Mouse (Mus musculus): ENCODE results near the gene Acaca.
"Not testable (repeated sequence)": the region's sequence is repeated elsewhere in the genome, so short reads cannot be mapped to it uniquely, and the experiment has no call there.

The Acaca gene

DNA sequence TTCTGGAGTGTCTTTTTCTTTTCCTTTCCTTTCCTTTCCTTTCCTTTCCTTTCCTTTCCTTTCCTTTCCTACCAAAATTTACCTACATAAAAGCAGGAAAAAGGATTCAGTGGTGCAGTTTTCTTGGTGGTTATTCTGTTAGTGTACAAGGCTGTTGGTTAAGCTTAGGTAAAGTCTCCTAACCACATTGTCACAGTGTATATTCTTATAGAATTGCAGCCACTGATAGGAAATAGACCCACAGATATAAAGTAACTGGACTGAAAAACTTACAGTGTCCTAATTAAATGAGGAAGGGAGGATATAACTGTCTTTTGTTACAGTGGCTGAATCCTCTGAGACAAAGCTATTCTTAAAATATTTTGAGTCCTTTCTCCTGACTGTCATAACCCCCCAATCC lies 202.9 kb downstream of the Acaca start:
- DNase-seq (ENCODE audit: low spot score in 2 of 2) = no peak

GRCm38 (mm10) chr11:84332860-84333259 lies 203.4 kb downstream of the Acaca start:
- DNase-seq (ENCODE audit: low spot score in 2 of 2) = no peak

- DNase-seq (ENCODE audit: low spot score in 2 of 2) = not testable (repeated sequence)
Observed at GRCm38 (mm10) chr11:84338273-84338672, 208.8 kb downstream of the Acaca start.

DNA sequence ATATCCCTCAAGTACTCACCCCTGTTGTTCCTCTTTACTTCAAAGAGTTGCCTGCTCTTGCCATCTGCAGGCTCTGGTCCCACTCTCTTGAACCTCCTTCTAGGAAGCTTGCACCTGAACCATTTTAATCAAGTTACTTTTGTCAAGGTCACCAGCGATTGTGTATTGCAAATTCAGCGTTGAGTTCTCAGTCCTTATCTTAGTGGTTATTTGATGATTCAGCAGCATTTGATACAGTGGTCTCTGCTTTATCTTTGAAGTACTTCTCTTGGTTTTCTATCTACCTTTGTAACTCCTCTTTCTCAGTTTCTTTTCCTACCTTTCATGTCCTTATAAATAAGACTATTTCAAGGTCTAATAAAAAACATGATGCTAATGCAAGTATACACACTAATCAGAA lies 211.2 kb downstream of the Acaca start:
- DNase-seq (ENCODE audit: low spot score in 2 of 2) = no peak

GRCm38 (mm10) chr11:84344522-84345236 lies 215.2 kb downstream of the Acaca start:
- no peak for DNase-seq (ENCODE audit: low spot score in 2 of 2)

DNA sequence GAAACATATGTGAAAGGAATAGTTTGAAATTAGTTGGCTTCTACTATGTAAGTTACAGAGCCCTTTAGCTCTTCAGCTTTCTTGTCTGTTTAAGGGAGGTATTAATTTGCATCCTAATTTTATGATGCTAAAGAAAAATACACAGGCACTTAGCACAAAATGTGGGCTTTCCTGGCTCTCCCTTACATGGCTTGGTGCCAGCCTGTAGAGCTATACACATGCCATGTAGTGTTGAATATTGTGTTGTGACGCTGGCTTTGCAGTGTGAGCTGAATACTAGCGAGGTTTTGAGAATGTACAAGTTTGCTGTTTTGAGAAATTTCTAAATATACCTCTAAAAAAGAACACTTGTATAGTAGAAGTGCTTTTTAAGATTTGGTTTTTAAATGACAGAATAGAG lies 218.3 kb downstream of the Acaca start:
- peak in 1 of 2 experiments; percentile 36 for DNase-seq (ENCODE audit: low spot score in 2 of 2)

- DNase-seq (ENCODE audit: low spot score in 2 of 2) = no peak
Observed at GRCm38 (mm10) chr11:84348843-84349825, 219.7 kb downstream of the Acaca start.

DNA sequence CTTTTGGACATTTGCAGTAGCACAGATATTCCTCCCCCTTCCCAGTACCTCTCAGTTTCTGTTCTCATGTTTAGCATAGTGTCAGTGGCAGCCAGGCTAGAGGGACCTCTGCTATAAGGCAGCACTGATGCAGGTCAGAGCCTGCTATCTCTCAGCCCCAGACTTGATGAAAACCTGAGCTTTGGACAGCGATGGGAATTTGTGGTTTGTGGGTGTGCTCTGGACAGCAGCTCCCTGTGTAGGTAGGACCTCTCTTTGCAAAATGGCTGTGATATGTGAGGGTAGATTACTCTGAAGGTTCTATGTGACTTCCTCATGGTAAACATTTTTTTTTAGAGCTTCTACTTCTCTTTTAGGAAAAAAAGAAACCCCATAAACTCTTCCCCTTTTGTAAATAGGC lies 221.7 kb downstream of the Acaca start:
- no peak for DNase-seq (ENCODE audit: low spot score in 2 of 2)

- no peak for DNase-seq (ENCODE audit: low spot score in 2 of 2)
Observed at GRCm38 (mm10) chr11:84353058-84353726, 223.7 kb downstream of the Acaca start.

DNA sequence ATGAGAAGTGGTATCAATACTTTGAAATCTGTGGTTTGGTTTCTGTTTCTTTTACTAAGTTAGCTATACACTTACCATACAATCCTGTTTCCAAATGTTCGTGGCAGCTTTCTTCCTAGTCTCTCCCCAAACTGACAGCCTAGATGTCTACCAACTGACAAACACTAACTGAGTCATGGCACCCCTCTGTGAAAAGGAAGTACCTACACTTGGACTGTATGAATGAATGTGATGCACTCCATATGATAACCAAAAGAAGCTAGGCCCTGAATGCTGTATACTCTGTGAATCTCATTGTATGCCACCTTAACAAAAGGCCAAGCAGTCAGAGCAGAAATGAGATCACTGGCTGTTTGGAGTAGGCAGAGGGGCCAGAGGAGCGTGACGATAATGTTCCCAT lies 227.8 kb downstream of the Acaca start:
- no peak for DNase-seq (ENCODE audit: low spot score in 2 of 2)

- DNase-seq (ENCODE audit: low spot score in 2 of 2) = no peak
Observed at GRCm38 (mm10) chr11:84357771-84358170, 228.3 kb downstream of the Acaca start.

DNA sequence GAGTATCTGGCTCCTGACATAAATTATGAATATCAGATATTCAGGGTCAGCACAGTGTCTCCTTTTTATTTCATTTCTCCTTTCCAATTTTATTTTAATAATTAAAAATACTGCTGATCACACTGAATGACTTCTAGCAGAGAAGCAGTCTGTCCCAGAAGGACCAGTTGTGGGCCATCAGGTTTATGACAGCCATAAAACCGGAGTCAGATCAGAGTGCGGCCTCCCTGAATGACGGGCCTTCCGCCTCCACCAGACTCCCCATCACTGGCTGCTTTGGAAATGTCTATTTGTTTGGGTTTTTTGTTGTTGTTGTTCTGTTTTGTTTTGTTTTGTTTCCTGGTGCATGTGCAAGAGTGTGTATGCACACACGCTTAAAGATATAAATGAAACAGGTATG lies 232.1 kb downstream of the Acaca start:
- no peak for DNase-seq (ENCODE audit: low spot score in 2 of 2)

- no peak for DNase-seq (ENCODE audit: low spot score in 2 of 2)
Observed at GRCm38 (mm10) chr11:84362633-84363243, 233.3 kb downstream of the Acaca start.

DNA sequence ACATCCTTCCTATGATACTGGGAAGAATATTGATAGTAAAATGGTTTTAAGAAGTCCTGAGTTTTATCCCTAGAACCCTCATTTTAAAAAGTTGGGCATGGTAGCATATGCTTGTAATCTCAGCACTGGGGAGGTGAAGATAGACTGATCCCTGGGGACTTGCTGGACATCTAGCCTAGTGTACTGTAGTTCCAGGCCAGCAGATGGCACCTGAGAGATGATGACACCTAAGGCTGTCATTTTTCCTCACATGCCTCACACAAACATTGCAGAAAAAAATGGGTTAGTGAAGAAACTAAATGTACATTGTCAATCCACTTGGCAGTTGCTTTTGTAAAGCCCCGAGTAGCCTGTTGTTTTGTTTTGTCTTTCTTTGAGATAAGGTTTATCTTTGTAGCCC lies 235.8 kb downstream of the Acaca start:
- DNase-seq (ENCODE audit: low spot score in 2 of 2) = no peak

DNA sequence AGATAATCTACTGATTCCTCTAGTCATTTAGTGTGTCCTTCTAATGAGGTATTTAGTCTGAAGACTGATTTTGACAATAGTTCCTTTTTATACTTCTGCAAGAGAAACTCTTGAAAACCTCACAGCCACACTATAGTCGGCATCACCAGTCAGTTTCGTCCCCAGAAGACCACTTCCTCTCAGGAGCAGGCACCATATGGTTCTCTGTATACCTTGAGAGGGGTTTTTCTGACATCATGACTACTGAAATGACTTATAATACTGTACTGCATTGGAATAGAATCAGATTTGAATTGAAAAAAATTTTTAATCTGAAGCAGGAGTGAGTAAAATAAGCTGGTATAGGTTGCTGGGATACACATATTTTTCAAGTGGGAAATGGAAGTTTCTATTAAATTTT lies 239.4 kb downstream of the Acaca start:
- DNase-seq (ENCODE audit: low spot score in 2 of 2) = no peak

DNA sequence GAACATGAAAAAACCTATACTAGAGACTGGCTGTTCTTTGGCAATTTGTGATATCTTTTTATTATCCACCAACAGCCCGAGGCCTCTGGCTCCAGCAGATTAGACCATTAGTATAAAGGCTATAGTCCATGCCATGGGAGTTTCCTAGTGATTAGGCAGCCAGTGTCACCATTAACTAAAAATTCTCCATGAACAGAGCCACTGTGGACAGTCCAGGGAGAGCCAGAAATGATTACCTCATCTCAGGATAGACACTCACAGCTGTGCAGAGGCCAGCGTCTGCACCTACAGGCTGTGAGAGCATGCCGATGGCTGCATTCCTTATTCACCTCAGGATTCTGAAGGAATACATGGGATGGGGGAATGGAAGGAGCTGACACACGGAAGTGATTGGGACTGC lies 243.7 kb downstream of the Acaca start:
- no peak for DNase-seq (ENCODE audit: low spot score in 2 of 2)

DNA sequence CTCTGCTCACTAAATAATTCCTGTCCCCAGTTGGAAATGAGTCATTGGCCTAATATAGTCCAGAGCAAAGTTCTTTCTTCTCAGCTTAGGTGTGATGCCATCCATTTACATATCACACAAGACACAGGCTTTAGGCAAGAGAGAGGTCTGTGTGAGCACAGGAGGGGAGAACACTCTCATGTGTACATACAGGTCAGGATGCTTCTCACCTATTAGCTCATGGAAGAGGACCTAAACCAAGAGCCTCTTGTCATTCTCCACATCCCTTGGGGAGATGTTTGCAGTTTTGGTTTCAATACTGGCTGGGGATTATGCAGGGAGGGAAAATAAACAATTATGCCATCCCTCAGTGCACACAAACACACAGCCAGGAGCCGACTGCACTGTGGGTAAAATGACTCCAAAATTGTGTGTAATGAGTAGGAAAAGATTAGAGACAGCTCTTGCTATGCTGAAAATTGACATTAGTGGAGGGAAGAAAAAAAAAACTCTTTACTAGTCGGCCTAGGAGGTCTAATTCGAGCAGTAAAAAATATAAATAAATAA lies 246.6 kb downstream of the Acaca start:
- no peak for DNase-seq (ENCODE audit: low spot score in 2 of 2)

DNA sequence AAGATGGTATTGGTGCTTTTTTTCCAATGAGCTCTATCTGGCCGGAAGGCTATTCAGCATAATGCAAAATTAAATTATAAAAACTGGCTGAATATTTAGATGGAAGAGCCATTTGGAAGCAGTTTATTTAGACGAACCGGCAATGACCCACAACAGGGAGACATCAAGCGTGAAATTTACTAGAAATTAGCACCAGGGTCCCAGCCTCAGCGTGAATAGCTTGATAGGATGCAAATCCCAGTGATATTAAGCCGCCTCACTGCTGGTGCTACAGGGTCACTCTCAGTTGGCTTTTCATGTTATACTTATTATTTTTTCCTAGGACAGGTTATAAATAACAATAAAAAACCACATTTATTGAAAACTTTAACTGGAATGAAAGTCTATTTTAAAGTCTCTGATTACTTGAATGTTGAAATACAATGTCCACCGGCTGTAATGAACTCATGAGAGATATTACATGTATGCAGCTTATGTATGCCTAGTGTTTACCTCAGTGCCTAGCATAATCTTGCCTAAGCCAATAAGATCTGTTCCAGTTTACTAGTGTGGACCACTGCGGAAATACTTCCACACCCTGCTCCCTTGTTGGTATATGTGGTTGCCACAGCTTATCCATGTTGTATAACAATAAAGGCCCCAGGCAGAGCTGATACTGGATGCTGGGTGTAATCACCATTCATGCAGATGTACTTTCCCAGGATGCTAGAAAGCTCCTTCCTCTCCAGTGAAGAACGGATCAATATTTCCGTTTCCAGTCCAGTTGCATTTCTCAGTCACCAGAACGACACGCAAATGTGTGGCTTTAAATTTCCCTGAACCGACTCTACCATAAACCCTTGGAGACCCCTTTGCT lies 247.3 kb downstream of the Acaca start:
- DNase-seq (ENCODE audit: low spot score in 2 of 2) = no peak

- no peak for DNase-seq (ENCODE audit: low spot score in 2 of 2)
Observed at GRCm38 (mm10) chr11:84382450-84382849, 253.0 kb downstream of the Acaca start.

GRCm38 (mm10) chr11:84383891-84384290 lies 254.4 kb downstream of the Acaca start:
- DNase-seq (ENCODE audit: low spot score in 2 of 2) = no peak

- no peak for DNase-seq (ENCODE audit: low spot score in 2 of 2)
Observed at GRCm38 (mm10) chr11:84389332-84389731, 259.9 kb downstream of the Acaca start.

Measured in frontal cortex, postnatal 36 days (tissue).